Mouse (Mus musculus): ENCODE results near the gene Cyp4f14. TPM values are rescaled to one million over a fixed set of nuclear protein-coding genes. Genes with fewer than 3 reads are reported as not detected.
"Not testable (repeated sequence)": the region's sequence is repeated elsewhere in the genome, so short reads cannot be mapped to it uniquely, and the experiment has no call there.

Cyp4f14 gene
- polyA plus RNA-seq, 1 experiment from 2014 or later = not detected

DNA sequence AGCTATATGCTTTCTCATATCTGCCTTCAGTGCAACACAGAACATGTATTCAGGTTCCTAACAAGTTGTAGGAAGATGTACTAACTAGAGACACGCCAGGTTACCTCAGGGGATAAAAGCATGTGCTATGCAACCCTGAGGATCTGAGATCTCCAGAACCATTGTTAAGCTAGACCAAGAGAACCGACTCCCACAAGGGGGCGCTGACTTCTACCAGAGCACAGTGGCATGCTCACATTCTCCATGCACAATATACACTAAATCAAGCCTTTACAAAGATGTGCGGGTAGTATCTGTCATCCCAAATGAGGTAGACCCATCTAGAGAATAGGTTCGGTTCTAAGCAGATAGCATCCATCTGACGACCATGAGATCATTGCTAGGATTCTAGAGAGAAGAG lies 60.4 kb downstream of the Cyp4f14 start:
- ATAC-seq (ENCODE audit: insufficient number of reproducible peaks, insufficient read depth, low FRiP score, low TSS enrichment, low read depth); H3K36me3 ChIP-seq; H3K27me3 ChIP-seq; H3K9ac ChIP-seq (replicated peaks); H3K4me3 ChIP-seq (replicated peaks); H3K27ac ChIP-seq; H3K9me3 ChIP-seq; H3K4me2 ChIP-seq; H3K4me1 ChIP-seq (replicated peaks): not testable (repeated sequence)
- WGBS = 63% methylated on average over 4 of the region's 6 CpGs

Other genes starting within 250 kb of the Cyp4f14 start
- 0.23 and 0.70 TPM in 2 replicates for gene Cyp4f15, start 231.7 kb downstream of the Cyp4f14 start, polyA plus RNA-seq (2016; fragmentation: Nextera tagmentation; extraction: Ambion mirVana)
- 48.2 and 55.1 TPM in 2 replicates for gene Zfp871, start 129.1 kb downstream of the Cyp4f14 start, polyA plus RNA-seq (2016; fragmentation: Nextera tagmentation; extraction: Ambion mirVana)
- 5.0 and 5.6 TPM in 2 replicates for gene Zfp811, start 107.4 kb downstream of the Cyp4f14 start, polyA plus RNA-seq (2016; fragmentation: Nextera tagmentation; extraction: Ambion mirVana)
- 19.9 and 21.8 TPM in 2 replicates for gene Zfp799, start 87.1 kb downstream of the Cyp4f14 start, polyA plus RNA-seq (2016; fragmentation: Nextera tagmentation; extraction: Ambion mirVana)
- gene Zfp870, start 25.7 kb downstream of the Cyp4f14 start, polyA plus RNA-seq (2016; fragmentation: Nextera tagmentation; extraction: Ambion mirVana) = 8.8 and 9.8 TPM in 2 replicates
- 6.6 and 8.5 TPM in 2 replicates for gene Cyp4f13, start 30.1 kb upstream of the Cyp4f14 start, polyA plus RNA-seq (2016; fragmentation: Nextera tagmentation; extraction: Ambion mirVana)
- 12.0 and 13.1 TPM in 2 replicates for gene Zfp472, start 48.5 kb upstream of the Cyp4f14 start, polyA plus RNA-seq (2016; fragmentation: Nextera tagmentation; extraction: Ambion mirVana)
- gene Zfp952, start 75.8 kb upstream of the Cyp4f14 start, polyA plus RNA-seq (2016; fragmentation: Nextera tagmentation; extraction: Ambion mirVana) = 15.2 and 16.1 TPM in 2 replicates
- 18.2 and 18.9 TPM in 2 replicates for gene Zfp763, start 116.1 kb upstream of the Cyp4f14 start, polyA plus RNA-seq (2016; fragmentation: Nextera tagmentation; extraction: Ambion mirVana)
- not detected in 2 replicates for gene 4921501E09Rik, start 150.7 kb upstream of the Cyp4f14 start, polyA plus RNA-seq (2016; fragmentation: Nextera tagmentation; extraction: Ambion mirVana)
- gene Zfp563, start 172.0 kb upstream of the Cyp4f14 start, polyA plus RNA-seq (2016; fragmentation: Nextera tagmentation; extraction: Ambion mirVana) = 9.7 and 12.3 TPM in 2 replicates
- not detected in 2 replicates for gene Morc2b, start 222.3 kb upstream of the Cyp4f14 start, polyA plus RNA-seq (2016; fragmentation: Nextera tagmentation; extraction: Ambion mirVana)